Mouse (Mus musculus): Measurements from ENCODE around the gene Pdxp.
A peak's percentile ranks its signal among the peaks of the same experiment; 100 is the strongest.
"Not testable (repeated sequence)": the region's sequence is repeated elsewhere in the genome, so short reads cannot be mapped to it uniquely, and the experiment has no call there.

The Pdxp gene

DNA sequence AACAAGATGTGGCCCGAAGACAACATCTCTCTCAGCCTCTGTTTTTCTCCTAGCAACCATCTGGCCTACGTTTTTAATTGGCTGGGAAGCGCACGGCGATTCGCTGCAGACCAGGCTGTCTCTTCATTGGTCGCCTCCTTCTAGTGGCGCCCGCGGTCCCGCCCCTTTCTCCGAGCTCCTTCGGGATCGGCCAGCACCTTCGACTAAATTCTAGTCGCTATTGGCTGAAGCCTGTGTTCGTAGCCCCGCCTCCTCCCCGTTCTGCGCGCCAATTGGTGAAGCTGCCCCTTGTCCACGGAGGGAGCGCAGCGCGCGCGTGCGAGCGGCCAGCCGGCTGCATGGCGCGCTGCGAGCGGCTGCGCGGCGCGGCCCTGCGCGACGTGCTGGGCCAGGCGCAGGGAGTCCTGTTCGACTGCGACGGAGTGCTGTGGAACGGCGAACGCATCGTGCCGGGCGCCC lies at the start of gene Pdxp:
Gene Pdxp, plus strand, starts transcription at position 288 of the 459 bp plus-strand sequence.
- peak; percentile 87 for ATAC-seq (ENCODE audit: insufficient number of reproducible peaks, low FRiP score, low TSS enrichment)

- no peak for ATAC-seq (ENCODE audit: insufficient number of reproducible peaks, low FRiP score, low TSS enrichment)
Measured at GRCm38 (mm10) chr15:78868398-78868797, 45.3 kb upstream of the Pdxp start.

GRCm38 (mm10) chr15:78868826-78869233 lies 44.9 kb upstream of the Pdxp start:
- ATAC-seq (ENCODE audit: insufficient number of reproducible peaks, low FRiP score, low TSS enrichment) = no peak

GRCm38 (mm10) chr15:78869775-78870174 lies 43.9 kb upstream of the Pdxp start:
- peak; percentile 68; the same call in 1 of the 2 replicates for ATAC-seq (ENCODE audit: insufficient number of reproducible peaks, low FRiP score, low TSS enrichment)

- no peak for ATAC-seq (ENCODE audit: insufficient number of reproducible peaks, low FRiP score, low TSS enrichment)
Measured at GRCm38 (mm10) chr15:78872021-78872608, 41.6 kb upstream of the Pdxp start.

DNA sequence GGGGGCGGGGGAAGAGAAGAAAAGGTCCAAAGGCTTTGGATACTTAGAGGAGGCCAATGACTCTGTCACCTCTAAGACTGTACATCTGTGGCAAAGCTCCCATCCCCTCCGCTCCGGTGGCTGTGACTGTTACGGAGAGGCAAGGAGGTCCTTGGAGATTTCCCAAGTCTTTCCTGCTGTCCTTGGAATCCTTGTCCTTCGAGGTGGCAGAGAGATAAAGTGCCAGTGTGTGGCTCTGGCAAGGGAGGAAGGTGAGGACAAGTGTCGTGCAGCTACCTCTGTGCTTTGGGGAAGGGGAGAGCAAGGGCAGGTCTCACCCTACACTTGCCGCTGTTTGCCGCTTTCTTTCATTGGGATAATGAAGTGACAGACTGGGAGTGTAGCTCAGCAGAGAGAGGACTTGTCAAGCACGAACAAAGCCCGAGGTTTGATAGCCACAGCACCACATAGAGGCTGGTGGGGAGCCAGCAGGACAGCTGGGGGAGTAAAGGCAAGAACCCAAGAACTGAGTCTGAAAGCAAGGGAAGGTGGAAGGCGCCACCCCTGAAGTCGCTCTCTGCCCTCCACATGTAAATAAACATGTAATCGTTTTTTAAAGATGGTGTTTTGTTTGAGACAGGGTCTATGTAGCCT lies 39.8 kb upstream of the Pdxp start:
- ATAC-seq (ENCODE audit: insufficient number of reproducible peaks, low FRiP score, low TSS enrichment) = no peak

DNA sequence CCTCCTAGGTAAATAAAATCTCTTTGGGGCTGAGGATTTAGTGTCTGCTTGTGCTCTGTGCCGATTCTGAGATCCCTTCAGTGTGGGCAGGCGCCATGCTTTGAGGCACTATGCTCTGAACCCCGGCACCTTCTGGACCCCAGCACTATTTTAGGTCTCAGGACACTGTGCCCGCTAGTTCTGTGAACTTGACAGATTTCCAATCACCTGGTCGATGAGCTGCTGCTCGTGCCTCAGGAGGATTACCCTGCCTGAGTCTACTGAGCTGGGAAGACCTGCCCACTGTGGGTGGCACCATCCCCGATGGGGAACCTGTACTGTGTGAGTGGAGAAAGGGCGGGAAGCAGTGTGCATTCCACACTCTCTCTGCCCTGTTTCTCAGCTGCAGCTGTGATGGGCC lies 38.7 kb upstream of the Pdxp start:
- no peak for ATAC-seq (ENCODE audit: insufficient number of reproducible peaks, low FRiP score, low TSS enrichment)

- ATAC-seq (ENCODE audit: insufficient number of reproducible peaks, low FRiP score, low TSS enrichment) = no peak
Measured at GRCm38 (mm10) chr15:78875537-78875936, 38.2 kb upstream of the Pdxp start.

DNA sequence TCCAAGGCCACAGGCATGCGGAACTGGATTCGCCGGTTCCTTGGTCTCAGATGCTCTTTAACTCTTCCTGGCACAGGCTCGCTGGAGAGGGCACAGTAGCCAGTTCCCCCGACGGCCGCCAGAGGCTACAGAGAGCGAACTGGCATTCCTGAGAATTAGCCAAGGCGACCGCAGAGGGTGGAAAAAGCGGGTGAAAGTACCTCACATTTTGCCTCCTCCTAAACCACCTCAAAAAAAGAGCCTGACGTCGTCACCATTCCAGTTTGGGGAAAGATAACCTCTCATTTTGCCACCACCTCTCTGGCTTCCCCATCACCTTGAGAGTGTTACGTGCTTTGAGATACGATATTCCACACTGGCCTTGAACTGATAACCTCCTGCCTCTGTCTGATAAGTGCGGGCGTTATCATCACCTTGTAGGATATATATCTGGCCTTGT lies 37.4 kb upstream of the Pdxp start:
- ATAC-seq (ENCODE audit: insufficient number of reproducible peaks, low FRiP score, low TSS enrichment) = peak; percentile 42

- peak; percentile 84 for ATAC-seq (ENCODE audit: insufficient number of reproducible peaks, low FRiP score, low TSS enrichment)
Measured at GRCm38 (mm10) chr15:78876991-78877809, 36.5 kb upstream of the Pdxp start, which contains the start of gene Gga1. TSS of gene Gga1 (plus strand) at chr15:78877190.

DNA sequence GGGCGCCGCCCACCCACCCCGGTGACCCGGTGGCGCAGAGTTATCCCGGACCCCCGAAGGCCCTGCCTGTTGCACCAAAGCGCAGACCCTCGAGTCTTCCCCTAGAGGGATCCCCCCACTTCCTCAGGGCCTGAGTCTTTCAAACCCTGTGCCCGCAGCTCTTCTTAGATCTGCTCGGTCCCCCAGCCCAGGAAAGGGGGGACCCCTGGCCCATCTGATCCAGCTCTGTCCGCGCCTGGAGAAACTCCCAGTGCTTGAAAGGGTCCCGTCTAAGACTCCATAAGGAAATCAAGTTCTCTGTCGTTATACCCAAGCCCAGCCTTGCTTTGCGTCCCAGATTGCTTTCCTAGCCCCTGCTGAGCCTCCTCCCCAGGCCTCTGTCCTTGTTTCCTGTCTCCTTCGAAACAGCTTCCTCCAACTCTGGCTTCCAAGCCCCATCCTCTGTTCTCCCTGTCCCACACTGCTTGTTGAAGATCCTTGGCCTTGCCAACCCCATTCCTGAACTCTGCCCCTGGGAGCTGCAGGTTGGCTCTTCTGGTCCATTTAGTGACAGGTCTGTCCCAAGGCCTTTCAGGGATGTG lies 35.8 kb upstream of the Pdxp start:
- peak; percentile 5; the same call in 1 of the 2 replicates for ATAC-seq (ENCODE audit: insufficient number of reproducible peaks, low FRiP score, low TSS enrichment)

DNA sequence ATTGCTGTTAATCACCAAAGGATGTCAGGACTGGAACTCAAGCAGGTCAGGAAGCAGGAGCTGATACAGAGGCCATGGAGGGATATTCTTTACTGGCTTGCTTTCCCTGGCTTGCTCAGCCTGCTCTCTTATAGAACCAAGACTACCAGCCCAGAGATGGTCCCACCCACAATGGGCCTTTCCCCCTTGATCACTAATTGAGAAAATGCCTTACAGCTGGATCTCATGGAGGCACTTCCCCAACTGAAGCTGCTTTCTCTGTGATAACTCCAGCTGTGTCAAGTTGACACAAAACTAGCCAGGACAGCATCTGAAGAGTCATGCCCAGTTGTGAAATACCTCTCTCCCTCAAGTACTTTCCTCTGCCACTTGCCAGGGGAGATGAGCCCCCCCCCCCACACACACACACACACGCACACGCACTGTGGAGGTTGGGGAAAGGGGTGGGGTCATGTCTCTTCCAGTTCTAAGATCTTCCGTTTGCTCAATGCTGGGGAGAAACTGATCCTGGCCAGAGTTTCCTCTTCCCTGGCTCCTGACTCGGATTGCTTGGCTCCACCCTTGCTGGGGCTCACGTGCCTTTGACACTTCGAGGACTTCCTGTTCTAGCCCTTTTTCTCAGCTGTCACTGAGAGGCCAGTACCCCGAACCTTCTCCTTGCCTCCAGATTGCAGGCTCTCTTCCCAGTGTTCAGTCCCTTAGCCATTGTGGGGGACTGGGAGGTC lies 34.8 kb upstream of the Pdxp start:
- not testable (repeated sequence) for ATAC-seq (ENCODE audit: insufficient number of reproducible peaks, low FRiP score, low TSS enrichment)

GRCm38 (mm10) chr15:78880432-78880831 lies 33.3 kb upstream of the Pdxp start:
- no peak for ATAC-seq (ENCODE audit: insufficient number of reproducible peaks, low FRiP score, low TSS enrichment)

- no peak for ATAC-seq (ENCODE audit: insufficient number of reproducible peaks, low FRiP score, low TSS enrichment)
Measured at GRCm38 (mm10) chr15:78881828-78882227, 31.9 kb upstream of the Pdxp start.

- ATAC-seq (ENCODE audit: insufficient number of reproducible peaks, low FRiP score, low TSS enrichment) = no peak
Measured at GRCm38 (mm10) chr15:78889401-78889853, 24.3 kb upstream of the Pdxp start.

DNA sequence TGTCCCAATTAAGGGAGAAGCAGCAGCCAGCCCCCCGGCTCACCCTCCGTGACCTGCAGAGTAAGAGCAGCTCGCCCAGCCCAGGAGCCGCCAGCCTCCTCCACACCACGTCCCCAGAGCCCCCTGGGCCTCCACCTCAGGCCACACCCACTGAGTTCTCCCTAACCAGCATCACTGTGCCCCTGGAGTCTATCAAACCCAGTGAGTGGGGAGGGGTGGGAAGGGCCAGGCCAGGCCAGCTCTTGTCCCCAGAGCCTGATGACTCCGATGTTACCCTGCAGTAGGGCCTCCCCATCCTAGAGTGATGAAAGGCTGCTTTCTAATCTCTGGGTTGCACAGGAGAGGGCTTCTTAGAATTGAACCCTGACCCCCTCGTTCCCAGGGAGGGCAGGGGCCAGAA lies 21.3 kb upstream of the Pdxp start:
- ATAC-seq (ENCODE audit: insufficient number of reproducible peaks, low FRiP score, low TSS enrichment) = no peak

DNA sequence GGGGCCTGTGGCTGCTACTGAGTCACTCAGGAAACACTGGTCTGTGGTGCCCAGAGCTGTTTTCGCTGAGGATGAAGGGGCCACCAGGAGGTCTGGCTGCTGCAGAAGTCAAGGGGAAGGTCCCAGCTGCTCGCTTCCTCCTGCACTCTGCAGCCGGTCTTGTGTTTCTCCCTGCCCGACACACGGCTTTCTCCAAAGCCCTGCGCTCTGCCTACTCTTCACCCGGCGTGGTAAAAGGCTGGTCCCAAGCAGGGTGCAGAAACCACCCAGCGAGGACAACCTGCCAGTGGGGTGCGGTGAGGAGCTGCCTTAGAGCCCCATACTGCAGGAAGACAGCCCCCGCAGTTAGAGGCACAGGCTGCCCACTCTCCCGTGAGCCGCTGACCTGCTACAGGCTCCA lies 19.0 kb upstream of the Pdxp start:
- no peak for ATAC-seq (ENCODE audit: insufficient number of reproducible peaks, low FRiP score, low TSS enrichment)

DNA sequence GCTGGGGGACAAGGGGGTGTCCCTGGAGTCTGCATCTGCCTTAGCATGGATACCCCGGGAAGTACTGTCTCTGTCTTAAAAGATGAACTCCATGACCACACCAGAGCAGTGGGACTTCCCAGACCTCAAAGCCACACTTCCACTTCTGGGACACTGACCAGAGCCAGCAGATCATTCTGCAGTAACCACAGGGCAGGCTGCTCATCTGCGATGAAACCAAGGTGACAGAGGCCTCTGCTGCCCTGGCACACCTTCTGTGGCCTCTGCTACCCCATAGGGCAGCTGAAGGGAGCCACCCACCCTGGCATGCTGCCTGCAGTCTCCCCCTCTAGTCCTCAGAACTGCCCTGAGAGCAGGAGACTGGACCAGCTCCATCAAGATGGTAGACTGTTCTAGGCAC lies 18.0 kb upstream of the Pdxp start:
- ATAC-seq (ENCODE audit: insufficient number of reproducible peaks, low FRiP score, low TSS enrichment) = no peak

DNA sequence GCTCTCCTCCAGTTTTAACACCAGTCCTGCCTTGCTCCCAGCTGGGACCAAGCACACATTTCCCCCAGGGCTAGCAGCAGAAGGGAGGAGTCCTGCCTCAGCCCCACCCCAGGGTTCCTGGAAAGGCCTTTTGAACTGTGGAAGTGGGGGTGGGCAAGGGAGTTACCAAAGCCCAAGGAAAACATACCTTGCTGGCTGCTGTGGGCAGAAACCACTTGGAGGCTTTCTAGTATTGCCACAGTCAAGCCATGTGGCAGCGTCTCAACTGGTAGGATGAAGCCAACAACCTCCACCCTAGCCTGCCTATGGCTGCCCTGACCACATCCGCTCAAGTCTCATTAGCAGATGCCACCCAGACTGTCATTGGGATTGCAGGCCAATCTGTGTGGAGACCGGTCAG lies 17.6 kb upstream of the Pdxp start:
- ATAC-seq (ENCODE audit: insufficient number of reproducible peaks, low FRiP score, low TSS enrichment) = no peak

DNA sequence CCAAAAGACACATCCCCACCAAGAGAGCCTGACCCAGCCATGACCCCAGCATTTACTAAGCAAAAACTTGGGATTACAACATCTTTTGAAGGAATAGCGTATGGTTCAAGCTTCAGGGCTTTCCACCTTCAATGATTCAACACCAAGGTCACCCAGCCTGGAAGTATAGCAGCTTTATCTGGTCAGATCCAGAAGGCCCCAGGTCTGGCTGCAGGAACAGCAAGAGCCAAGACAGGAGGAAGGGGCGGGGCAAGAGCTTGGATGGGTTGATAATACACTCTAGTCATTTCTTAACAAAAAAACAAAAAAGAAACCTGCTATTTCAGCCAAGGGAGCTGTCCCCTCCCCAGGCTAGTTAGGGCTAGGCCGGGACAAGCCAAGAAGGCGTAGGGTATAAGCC lies 16.2 kb upstream of the Pdxp start:
- ATAC-seq (ENCODE audit: insufficient number of reproducible peaks, low FRiP score, low TSS enrichment) = no peak

Measured in cerebellum, adult (tissue).